Mouse (Mus musculus) embryonic fibroblast, embryonic 13.5 days (primary cell): Measurements from ENCODE around the gene Zfp78.

Experiments
- CTCF ChIP-seq: IDR thresholded peaks from 2 replicates; pipeline ENCODE4 v1.5.1; 2011; ENCODE audit warnings: mild to moderate bottlenecking, control low read depth, low read length, moderate library complexity, borderline replicate concordance; ENCODE audit not compliant: insufficient read depth
- POLR2A ChIP-seq: IDR thresholded peaks from 2 replicates; pipeline ENCODE4 v1.6.1; 2011; ENCODE audit warnings: low read depth, mild to moderate bottlenecking, control low read depth, low read length, moderate library complexity

- TF ChIP-seq CTCF (no peak), POLR2A (no peak)
Observed at GRCm38 (mm10) chr7:6364761-6365160, 1.7 kb downstream of the Zfp78 start.
